Mouse (Mus musculus) kidney, adult 2 months (tissue): ENCODE data around the gene Srr. TPM values are rescaled to one million over a fixed set of nuclear protein-coding genes. Genes with fewer than 3 reads are reported as not detected.

Experiments used
- DNase-seq: peaks from one replicate; pipeline ENCODE4 v3.0.0; 2021
- H3K27ac ChIP-seq: fragments of 200-500 bp; 2 replicates; pipeline ENCODE4 v1.5.1; 2012; ENCODE audit warnings: low read depth, low read length, control low read depth, inconsistent platforms; ENCODE audit not compliant: insufficient read depth
- H3K27me3 ChIP-seq: fragments of 200-500 bp; replicated peaks from 2 replicates; pipeline ENCODE4 v1.6.1; 2012; ENCODE audit warnings: mild to moderate bottlenecking, moderate library complexity, low read length, inconsistent platforms; ENCODE audit not compliant: control insufficient read depth, insufficient read depth
- H3K36me3 ChIP-seq: fragments of 200-500 bp; 2 replicates; pipeline ENCODE4 v1.6.1; 2012; ENCODE audit warnings: mild to moderate bottlenecking, moderate library complexity, low read length, inconsistent platforms; ENCODE audit not compliant: control insufficient read depth, insufficient read depth
- H3K4me1 ChIP-seq: fragments of 200-500 bp; 2 replicates; pipeline ENCODE4 v1.6.1; 2011; ENCODE audit warnings: low read length; ENCODE audit not compliant: control insufficient read depth, insufficient read depth
- H3K4me3 ChIP-seq: fragments of 200-500 bp; 2 replicates; pipeline ENCODE4 v1.5.1; 2011; ENCODE audit warnings: mild to moderate bottlenecking, low read depth, low read length, control low read depth; ENCODE audit not compliant: insufficient read depth
- CTCF ChIP-seq: fragments of 200-500 bp; conservative IDR thresholded peaks from 2 replicates; pipeline ENCODE4 v1.5.1; 2011; ENCODE audit warnings: low read depth, mild to moderate bottlenecking, control low read depth, low read length, moderate library complexity, mixed read lengths; ENCODE audit not compliant: insufficient read depth, insufficient read length
- POLR2A ChIP-seq: fragments of 200-500 bp; IDR thresholded peaks from one replicate; pipeline ENCODE4 v1.6.1; 2011; ENCODE audit warnings: low read depth, low read length, control low read depth
- WGBS: fragments of 180-500 bp; shearing (Covaris S2); methylation state at CpG from one replicate; pipeline ENCODE4 v1.1.7; 2018; 5-methylcytosine and 5-hydroxymethylcytosine counted together
- polyA plus RNA-seq: library from polyadenylated mRNA; depleted of rRNA; stranded (reverse); fragments of >200 nt; gene quantifications from 2 replicates; pipeline ENCODE4 v1.2.3, GENCODE M21; 2012

The Srr gene
- polyA plus RNA-seq, 1 experiment, result 52.0 TPM

DNA sequence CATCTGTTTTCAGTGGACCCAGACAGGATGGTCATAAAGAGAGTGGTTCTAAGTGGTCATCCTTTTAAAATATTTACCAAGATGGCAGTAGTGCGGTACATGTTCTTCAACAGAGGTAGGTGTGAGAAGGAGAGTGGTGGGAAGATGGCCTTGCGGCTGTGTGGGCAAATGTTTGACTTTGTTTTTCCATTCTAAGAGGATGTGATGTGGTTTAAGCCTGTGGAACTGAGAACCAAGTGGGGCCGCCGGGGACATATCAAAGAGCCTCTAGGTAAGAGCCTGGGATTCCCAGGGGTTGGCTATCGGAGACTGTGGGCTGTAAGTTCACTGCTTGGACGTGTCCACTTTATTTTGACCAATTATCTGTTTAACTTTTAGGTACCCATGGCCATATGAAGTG, 17.9 kb downstream of the Srr start:
- H3K4me3 ChIP-seq, result no peak overlapping the region
- no peaks in the 10 kb centered on the region for H3K27me3 ChIP-seq
- WGBS, result 94% methylated on average over 6 of the region's 6 CpGs
- DNase-seq, result no peak
- peaks cover 34% of the 10 kb centered on the region for H3K36me3 ChIP-seq
- no peak overlapping the region for H3K27ac ChIP-seq
- peaks cover 3% of the 10 kb centered on the region; the same call in 1 of the 2 replicates for H3K4me1 ChIP-seq
- no peak for TF ChIP-seq CTCF
- TF ChIP-seq POLR2A, result no peak

DNA sequence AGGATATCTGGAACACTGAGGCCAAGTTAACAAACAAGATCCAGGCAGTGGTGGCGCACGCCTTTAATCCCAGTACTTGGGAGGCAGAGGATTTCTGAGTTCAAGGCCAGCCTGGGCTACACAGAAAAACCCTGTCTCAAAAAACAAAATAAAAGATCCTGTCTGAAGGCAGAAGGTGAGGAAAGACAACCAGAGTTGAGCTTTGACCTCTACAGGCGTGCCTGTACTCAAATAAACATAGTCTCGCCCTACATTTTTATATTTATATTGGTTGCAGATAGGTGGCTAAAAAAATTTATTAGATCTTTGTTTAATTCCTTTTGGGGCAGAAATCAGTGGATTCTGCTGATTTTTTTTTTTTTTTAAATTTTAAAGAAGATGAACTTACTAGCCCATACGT, 23.3 kb downstream of the Srr start:
- peaks cover 18% of the 10 kb centered on the region for H3K36me3 ChIP-seq
- H3K27me3 ChIP-seq, result no peaks in the 10 kb centered on the region
- TF ChIP-seq CTCF (no peak), POLR2A (no peak)
- no peak overlapping the region for H3K27ac ChIP-seq
- no peak for DNase-seq
- no peak overlapping the region for H3K4me3 ChIP-seq
- no peaks in the 10 kb centered on the region for H3K4me1 ChIP-seq
- 86% methylated on average over 5 of the region's 5 CpGs for whole genome bisulfite sequencing

GRCm38 (mm10) chr11:74901555-74901954, 24.2 kb downstream of the Srr start:
- Histone ChIP-seq H3K27me3 (no peaks in the 10 kb centered on the region), H3K4me3 (no peak overlapping the region), H3K4me1 (no peaks in the 10 kb centered on the region), H3K36me3 (peaks cover 15% of the 10 kb centered on the region; the same call in 1 of the 2 replicates), H3K27ac (no peak overlapping the region)
- TF ChIP-seq CTCF (no peak), POLR2A (no peak)
- DNase-seq, result no peak
- WGBS, result 83% methylated on average over 6 of the region's 6 CpGs

DNA sequence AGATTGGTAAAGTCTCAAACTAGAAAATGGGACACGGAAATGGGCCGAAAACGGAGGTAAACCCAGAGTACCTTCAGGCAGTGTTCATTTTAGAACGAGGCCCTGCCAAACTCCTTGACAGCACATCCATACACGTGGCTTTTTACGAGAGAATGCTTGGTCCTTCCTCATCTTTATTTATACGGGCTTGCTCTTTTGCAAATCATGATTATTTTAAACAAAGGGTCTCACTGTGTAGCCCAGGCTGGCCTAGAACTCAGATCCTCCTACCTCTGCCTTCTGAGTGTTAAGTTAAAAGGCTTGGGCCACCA, 27.3 kb downstream of the Srr start:
- TF ChIP-seq POLR2A, result no peak
- no peak for TF ChIP-seq CTCF
- 0% methylated on average over 7 of the region's 7 CpGs for WGBS
- Histone ChIP-seq H3K27me3 (no peaks in the 10 kb centered on the region), H3K4me1 (peaks cover 7% of the 10 kb centered on the region; the same call in 1 of the 2 replicates), H3K36me3 (peaks cover 1% of the 10 kb centered on the region; the same call in 1 of the 2 replicates), H3K27ac (no peak overlapping the region), H3K4me3 (peak overlapping the region; percentile 86)
- no peak for DNase-seq

GRCm38 (mm10) chr11:74897678-74898516, 27.9 kb downstream of the Srr start, which contains the start of gene Tsr1:
Tsr1 (plus strand) TSS chr11:74898071.
- no peaks in the 10 kb centered on the region; the same call in 1 of the 2 replicates for H3K36me3 ChIP-seq
- peak within 1 kb of the TSS; percentile 96 for H3K27ac ChIP-seq
- under 1% methylated on average over 54 of the region's 54 CpGs for WGBS
- peak within 1 kb of the TSS; percentile 86 for H3K4me3 ChIP-seq
- TF ChIP-seq POLR2A (peak; percentile 11), CTCF (no peak)
- peak; percentile 95 for DNase-seq
- H3K27me3 ChIP-seq, result no peaks in the 10 kb centered on the region
- peaks cover 7% of the 10 kb centered on the region; the same call in 1 of the 2 replicates for H3K4me1 ChIP-seq

- peak within 1 kb of the TSS; percentile 96 for H3K27ac ChIP-seq
- H3K27me3 ChIP-seq, result no peaks in the 10 kb centered on the region
- peaks cover 7% of the 10 kb centered on the region; the same call in 1 of the 2 replicates for H3K4me1 ChIP-seq
- peak within 1 kb of the TSS; percentile 86 for H3K4me3 ChIP-seq
- no peaks in the 10 kb centered on the region; the same call in 1 of the 2 replicates for H3K36me3 ChIP-seq
- DNase-seq, result peak; percentile 85
- under 1% methylated on average over 72 of the region's 74 CpGs for WGBS
- no peak for TF ChIP-seq CTCF
- TF ChIP-seq POLR2A, result peak; percentile 11
These were observed 28.7 kb downstream of the Srr start, which contains the start of gene Sgsm2 for GRCm38 (mm10) chr11:74896901-74897677. Sgsm2 (minus strand) TSS chr11:74897060.
